Mouse (Mus musculus) brain, embryonic 14.5 days (tissue): ENCODE measurements around the gene Pdzrn4.

Experiments
- CTCF ChIP-seq: fragments of 200-500 bp; IDR thresholded peaks from 2 replicates; pipeline ENCODE4 v1.5.1; 2012; ENCODE audit warnings: inconsistent platforms, mild to moderate bottlenecking, moderate library complexity, borderline replicate concordance; ENCODE audit not compliant: insufficient read depth, insufficient read length; ENCODE audit errors: extremely low read depth
- POLR2A ChIP-seq: fragments of 200-500 bp; IDR thresholded peaks from 2 replicates; pipeline ENCODE4 v1.6.1; 2012; ENCODE audit warnings: mild to moderate bottlenecking, inconsistent platforms, borderline replicate concordance; ENCODE audit not compliant: poor library complexity, insufficient read depth, insufficient read length, severe bottlenecking; ENCODE audit errors: extremely low read depth

GRCm38 (mm10) chr15:92763303-92763702 is 366.6 kb downstream of the Pdzrn4 start:
- TF ChIP-seq CTCF (no peak), POLR2A (no peak)
